Mouse (Mus musculus): ENCODE data around the gene Obox7.
"Not testable (repeated sequence)": the region's sequence is repeated elsewhere in the genome, so short reads cannot be mapped to it uniquely, and the experiment has no call there.

Gene Obox7

GRCm38 (mm10) chr7:14659196-14659595 is at the start of gene Obox7:
TSS of gene Obox7 (plus strand) at chr7:14659496.
- not testable (repeated sequence) for DNase-seq

GRCm38 (mm10) chr7:14622556-14623542 is 36.4 kb upstream of the Obox7 start:
- not testable (repeated sequence) for DNase-seq

All from spleen, adult 18-20 months (tissue).